ENCODE assay signal across 8 mouse cellular contexts in genomic region chr8:105622421-105622920, GRCm38 (mm10). TPM values are rescaled to one million over a fixed set of nuclear protein-coding genes. Genes with fewer than 3 reads are reported as not detected.
A peak's percentile ranks its signal among the peaks of the same experiment; 100 is the strongest.
DNase-seq lines count a peak whose midpoint lies in the region; ATAC-seq and TF ChIP-seq lines count a peak whose summit lies in the region.

No protein-coding gene starts in this region.

- peak overlapping the region; percentile 52 for H3K27ac ChIP-seq in ES-Bruce4 (ENCODE audit: insufficient read depth, low read length)
- peak overlapping the region; percentile 82 for H3K27ac ChIP-seq in forebrain, embryonic 13.5 days
- H3K27ac ChIP-seq in liver, embryonic 15.5 days (replicated peaks): peak overlapping the region; percentile 52
- peak overlapping the region; percentile 33; the same call in 1 of the 2 replicates for H3K27ac ChIP-seq in neural tube, embryonic 12.5 days
- peak overlapping the region; percentile 61; the same call in 1 of the 2 replicates for H3K27ac ChIP-seq in stomach, postnatal 0 days (replicated peaks)

- no peaks in the 10 kb centered on the region for H3K36me3 ChIP-seq in ES-Bruce4 (ENCODE audit: control insufficient read depth, insufficient read depth, low read length, poor library complexity, severe bottlenecking)
- H3K36me3 ChIP-seq in forebrain, embryonic 13.5 days (ENCODE audit: poor library complexity, severe bottlenecking): peaks cover 48% of the 10 kb centered on the region
- peaks cover 44% of the 10 kb centered on the region for H3K36me3 ChIP-seq in liver, embryonic 15.5 days (replicated peaks)
- H3K36me3 ChIP-seq in neural tube, embryonic 12.5 days: peaks cover 52% of the 10 kb centered on the region
- peaks cover 13% of the 10 kb centered on the region for H3K36me3 ChIP-seq in stomach, postnatal 0 days (ENCODE audit: control insufficient read depth, insufficient read depth, low read length)

- H3K4me1 ChIP-seq in ES-Bruce4 (ENCODE audit: control insufficient read depth, insufficient read depth, low read length): peaks cover 3% of the 10 kb centered on the region
- H3K4me1 ChIP-seq in forebrain, embryonic 13.5 days: peaks cover 37% of the 10 kb centered on the region
- peaks cover 14% of the 10 kb centered on the region for H3K4me1 ChIP-seq in liver, embryonic 15.5 days (replicated peaks)
- H3K4me1 ChIP-seq in neural tube, embryonic 12.5 days: peaks cover 39% of the 10 kb centered on the region
- no peaks in the 10 kb centered on the region for H3K4me1 ChIP-seq in stomach, postnatal 0 days (replicated peaks; ENCODE audit: control insufficient read depth, insufficient read depth)

- H3K27me3 ChIP-seq in ES-Bruce4 (ENCODE audit: control insufficient read depth, insufficient read depth, low read length, poor library complexity, severe bottlenecking): no peaks in the 10 kb centered on the region
- no peaks in the 10 kb centered on the region for H3K27me3 ChIP-seq in forebrain, embryonic 13.5 days
- no peaks in the 10 kb centered on the region for H3K27me3 ChIP-seq in liver, embryonic 15.5 days
- no peaks in the 10 kb centered on the region for H3K27me3 ChIP-seq in neural tube, embryonic 12.5 days (replicated peaks)
- H3K27me3 ChIP-seq in stomach, postnatal 0 days (ENCODE audit: control insufficient read depth, insufficient read depth, low read length): no peaks in the 10 kb centered on the region

- no peak for TF ChIP-seq POLR2A in ES-Bruce4 (IDR thresholded peaks at IDR 0.05; ENCODE audit: insufficient read depth, low read length)

- ATAC-seq in forebrain, embryonic 13.5 days: peak; percentile 90
- peak; percentile 82 for ATAC-seq in liver, embryonic 15.5 days (ENCODE audit: insufficient read depth)
- ATAC-seq in neural tube, embryonic 12.5 days (ENCODE audit: low FRiP score, low read depth): peak; percentile 87
- peak; percentile 93 for ATAC-seq in stomach, postnatal 0 days (ENCODE audit: low FRiP score, low TSS enrichment)

- no peaks in the 10 kb centered on the region for H3K9me3 ChIP-seq in ES-Bruce4 (replicated peaks; ENCODE audit: control insufficient read depth, insufficient read depth, low read length, poor library complexity, severe bottlenecking)
- H3K9me3 ChIP-seq in forebrain, embryonic 13.5 days (replicated peaks): no peaks in the 10 kb centered on the region
- H3K9me3 ChIP-seq in liver, embryonic 15.5 days (replicated peaks): no peaks in the 10 kb centered on the region
- H3K9me3 ChIP-seq in neural tube, embryonic 12.5 days: no peaks in the 10 kb centered on the region
- H3K9me3 ChIP-seq in stomach, postnatal 0 days (ENCODE audit: control insufficient read depth, low read length): no peaks in the 10 kb centered on the region

- H3K4me3 ChIP-seq in ES-Bruce4 (ENCODE audit: low read depth, low read length): no peak overlapping the region
- H3K4me3 ChIP-seq in forebrain, embryonic 13.5 days: 0 out of 2 replicates have a peak overlapping the region, but pooled peaks have one; percentile 3
- H3K4me3 ChIP-seq in liver, embryonic 15.5 days (replicated peaks): no peak overlapping the region
- no peak overlapping the region for H3K4me3 ChIP-seq in neural tube, embryonic 12.5 days
- H3K4me3 ChIP-seq in stomach, postnatal 0 days (ENCODE audit: low read depth, low read length): no peak overlapping the region

- intact Hi-C loops in heart, postnatal 10 days (cut with DNase I): loop anchor here (2.0 kb wide), 2 partner anchors 26 to 62 kb away; no protein-coding TSS in a partner anchor

- no peak overlapping the region for H3K9ac ChIP-seq in ES-Bruce4 (ENCODE audit: low read depth, poor library complexity, severe bottlenecking)
- H3K9ac ChIP-seq in forebrain, embryonic 13.5 days: peak overlapping the region; percentile 30; the same call in 1 of the 2 replicates
- H3K9ac ChIP-seq in liver, embryonic 15.5 days: no peak overlapping the region
- H3K9ac ChIP-seq in neural tube, embryonic 12.5 days: no peak overlapping the region
- H3K9ac ChIP-seq in stomach, postnatal 0 days (ENCODE audit: low read length): no peak overlapping the region

- 0 out of 2 replicates have a peak, but pooled peaks have one; percentile 47 for TF ChIP-seq EP300 in ES-Bruce4 (IDR thresholded peaks at IDR 0.05; ENCODE audit: insufficient read depth, low read depth, low read length)
- no peak for TF ChIP-seq EP300 in stomach, postnatal 0 days (optimal IDR thresholded peaks at IDR 0.05)

- TF ChIP-seq CTCF in ES-Bruce4 (IDR thresholded peaks at IDR 0.05; ENCODE audit: low read depth, low read length): peak; percentile 99
- TF ChIP-seq CTCF in stomach, postnatal 0 days (IDR thresholded peaks at IDR 0.05; ENCODE audit: low read depth): peak; percentile 99

- H3K4me2 ChIP-seq in forebrain, embryonic 13.5 days: no peak overlapping the region
- H3K4me2 ChIP-seq in liver, embryonic 15.5 days: no peak overlapping the region
- H3K4me2 ChIP-seq in neural tube, embryonic 12.5 days (replicated peaks): 0 out of 2 replicates have a peak overlapping the region, but pooled peaks have one; percentile 10
- H3K4me2 ChIP-seq in stomach, postnatal 0 days (replicated peaks; ENCODE audit: low read depth): no peak overlapping the region

- peak; percentile 88 for DNase-seq in c-Kit-positive CD71-positive TER-119-positive erythroid progenitor cells, embryonic 14.5 days (ENCODE audit: low spot score)
- peak; percentile 96 to 98 for DNase-seq in heart, postnatal 10 days
- peak; percentile 99 for DNase-seq in kidney, postnatal 4 days
- DNase-seq in stomach, postnatal 0 days (ENCODE audit: low spot score): peak; percentile 96

- 5% methylated on average over 8 of the region's 8 CpGs for WGBS in forebrain, embryonic 13.5 days
- WGBS in liver, embryonic 15.5 days (ENCODE audit: insufficient replicate concordance): 7% methylated on average over 8 of the region's 8 CpGs
- WGBS in neural tube, embryonic 12.5 days: 5% methylated on average over 8 of the region's 8 CpGs
- WGBS in stomach, postnatal 0 days: 3% methylated on average over 8 of the region's 8 CpGs

RNA-seq across cellular contexts. Expression of gene Ctcf, which starts 13.9 kb away (rescaled TPM):
- polyA plus RNA-seq in ES-Bruce4 (2011; ENCODE audit: insufficient read depth, insufficient read length, low read depth, missing spikeins): 105 and 123 TPM in 2 replicates
- polyA plus RNA-seq in forebrain, embryonic 13.5 days (2015; fragmentation: Nextera tagmentation; extraction: Ambion mirVana): 165 and 173 TPM in 2 replicates
- total RNA-seq in heart, postnatal 10 days (2021): 10 to 100 TPM; 46.6 to 56.6 TPM
- 62.0 and 63.5 TPM in 2 replicates for polyA plus RNA-seq in liver, embryonic 15.5 days (2015; fragmentation: Nextera tagmentation; extraction: Ambion mirVana)
- 120 and 127 TPM in 2 replicates for polyA plus RNA-seq in neural tube, embryonic 12.5 days (2016; fragmentation: Nextera tagmentation; extraction: Ambion mirVana)
- 43.3 and 56.6 TPM in 2 replicates for polyA plus RNA-seq in stomach, postnatal 0 days (2015; fragmentation: Nextera tagmentation; extraction: Ambion mirVana)

RNA-seq across cellular contexts. Expression of gene Agrp, which starts 14.7 kb away (rescaled TPM):
- not detected in 2 replicates for polyA plus RNA-seq in ES-Bruce4 (2011; ENCODE audit: insufficient read depth, insufficient read length, low read depth, missing spikeins)
- polyA plus RNA-seq in forebrain, embryonic 13.5 days (2015; fragmentation: Nextera tagmentation; extraction: Ambion mirVana): 0.62 and 0.88 TPM in 2 replicates
- not detected for total RNA-seq in heart, postnatal 10 days (2021)
- 0.18 TPM in 1 of 2 replicates, not detected in the other for polyA plus RNA-seq in liver, embryonic 15.5 days (2015; fragmentation: Nextera tagmentation; extraction: Ambion mirVana)
- 1.5 and 2.0 TPM in 2 replicates for polyA plus RNA-seq in neural tube, embryonic 12.5 days (2016; fragmentation: Nextera tagmentation; extraction: Ambion mirVana)
- polyA plus RNA-seq in stomach, postnatal 0 days (2015; fragmentation: Nextera tagmentation; extraction: Ambion mirVana): 0.45 and 0.98 TPM in 2 replicates

RNA-seq across cellular contexts. Expression of gene Ripor1, which starts 17.4 kb away (rescaled TPM):
- 26.5 and 27.5 TPM in 2 replicates for polyA plus RNA-seq in ES-Bruce4 (2011; ENCODE audit: insufficient read depth, insufficient read length, low read depth, missing spikeins)
- 17.6 and 20.6 TPM in 2 replicates for polyA plus RNA-seq in forebrain, embryonic 13.5 days (2015; fragmentation: Nextera tagmentation; extraction: Ambion mirVana)
- total RNA-seq in heart, postnatal 10 days (2021): 10 to 100 TPM; 53.1 to 55.8 TPM
- polyA plus RNA-seq in liver, embryonic 15.5 days (2015; fragmentation: Nextera tagmentation; extraction: Ambion mirVana): 7.1 and 7.2 TPM in 2 replicates
- 21.3 and 22.1 TPM in 2 replicates for polyA plus RNA-seq in neural tube, embryonic 12.5 days (2016; fragmentation: Nextera tagmentation; extraction: Ambion mirVana)
- 8.9 and 9.3 TPM in 2 replicates for polyA plus RNA-seq in stomach, postnatal 0 days (2015; fragmentation: Nextera tagmentation; extraction: Ambion mirVana)

RNA-seq across cellular contexts. Expression of gene Atp6v0d1, which starts 56.6 kb away (rescaled TPM):
- 78.4 and 86.5 TPM in 2 replicates for polyA plus RNA-seq in ES-Bruce4 (2011; ENCODE audit: insufficient read depth, insufficient read length, low read depth, missing spikeins)
- 136 and 152 TPM in 2 replicates for polyA plus RNA-seq in forebrain, embryonic 13.5 days (2015; fragmentation: Nextera tagmentation; extraction: Ambion mirVana)
- total RNA-seq in heart, postnatal 10 days (2021): 10 to 100 TPM; 60.1 to 64.0 TPM
- polyA plus RNA-seq in liver, embryonic 15.5 days (2015; fragmentation: Nextera tagmentation; extraction: Ambion mirVana): 52.4 and 59.4 TPM in 2 replicates
- 142 and 143 TPM in 2 replicates for polyA plus RNA-seq in neural tube, embryonic 12.5 days (2016; fragmentation: Nextera tagmentation; extraction: Ambion mirVana)
- polyA plus RNA-seq in stomach, postnatal 0 days (2015; fragmentation: Nextera tagmentation; extraction: Ambion mirVana): 96.2 and 101 TPM in 2 replicates
